Mouse (Mus musculus) embryonic facial prominence, embryonic 10.5 days (tissue): ENCODE measurements around the gene Fam131b. TPM values are rescaled to one million over a fixed set of nuclear protein-coding genes. Genes with fewer than 3 reads are reported as not detected.

Experiments
- DNase-seq: peaks from one replicate; pipeline ENCODE4 v3.0.0-alpha.2; 2017; ENCODE audit warnings: low spot score
- H3K27ac ChIP-seq: fragments of 300-500 bp; sonication (generic); replicated peaks from 2 replicates; pipeline ENCODE4 v1.5.1; 2016; ENCODE audit warnings: mild to moderate bottlenecking
- H3K27me3 ChIP-seq: fragments of 300-500 bp; sonication (generic); replicated peaks from 2 replicates; pipeline ENCODE4 v1.6.1; 2016; ENCODE audit warnings: low read depth, mild to moderate bottlenecking; ENCODE audit not compliant: poor library complexity, severe bottlenecking
- H3K36me3 ChIP-seq: fragments of 300-500 bp; sonication (generic); replicated peaks from 2 replicates; pipeline ENCODE4 v1.6.1; 2016; ENCODE audit warnings: mild to moderate bottlenecking, moderate library complexity
- H3K4me1 ChIP-seq: fragments of 300-500 bp; sonication (generic); 2 replicates; pipeline ENCODE4 v1.6.1; 2016
- H3K4me3 ChIP-seq: fragments of 300-500 bp; sonication (generic); 2 replicates; pipeline ENCODE4 v1.5.1; 2016; ENCODE audit warnings: mild to moderate bottlenecking, moderate library complexity
- H3K9me3 ChIP-seq: fragments of 300-500 bp; sonication (generic); 2 replicates; pipeline ENCODE4 v1.6.1; 2016; ENCODE audit warnings: mild to moderate bottlenecking
- WGBS: fragments of 180-500 bp; shearing (Covaris S2); methylation state at CpG from one replicate; pipeline ENCODE4 v1.1.7; 2016; 5-methylcytosine and 5-hydroxymethylcytosine counted together
- polyA plus RNA-seq: library from polyadenylated mRNA; unstranded; fragments of >200 nt; fragmentation: Nextera tagmentation; extraction: Ambion mirVana; gene quantifications from 2 replicates; pipeline ENCODE4 v1.2.1, GENCODE M21; 2016

Fam131b gene
- polyA plus RNA-seq, 1 experiment from 2014 or later = 0.90 TPM

DNA sequence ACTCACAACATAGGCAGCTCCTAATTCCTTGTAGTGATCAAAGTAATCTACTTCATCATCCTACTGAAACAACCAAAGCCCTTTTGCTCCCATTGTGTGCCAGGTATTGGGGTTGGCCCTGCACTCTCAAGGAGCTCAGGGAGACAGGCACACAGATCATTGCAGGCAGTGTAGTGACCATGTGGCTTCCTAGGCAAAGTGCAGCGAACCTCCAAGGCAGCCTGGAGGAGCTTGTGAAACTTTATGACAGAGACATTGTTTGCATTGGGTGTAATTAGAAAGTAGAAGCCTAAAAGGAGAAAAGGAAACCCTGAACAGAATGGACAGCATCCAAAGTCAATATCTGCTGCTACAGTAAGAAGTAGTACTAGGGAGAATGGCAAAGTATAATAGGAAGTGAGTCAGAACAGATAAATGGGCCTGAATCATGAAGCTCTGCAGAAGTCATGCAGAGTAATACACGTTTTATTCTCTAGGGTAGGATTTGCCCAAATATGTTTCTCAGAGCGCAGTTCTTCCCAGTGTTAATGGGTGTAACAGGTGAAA, 28.8 kb downstream of the Fam131b start:
- DNase-seq = no peak
- no peaks in the 10 kb centered on the region for H3K4me1 ChIP-seq
- H3K27ac ChIP-seq = no peak overlapping the region
- H3K27me3 ChIP-seq = no peaks in the 10 kb centered on the region
- peaks cover 71% of the 10 kb centered on the region for H3K36me3 ChIP-seq
- no peak overlapping the region for H3K4me3 ChIP-seq
- WGBS = 83% methylated on average over 3 of the region's 3 CpGs
- H3K9me3 ChIP-seq = no peaks in the 10 kb centered on the region

GRCm38 (mm10) chr6:42293327-42293726, 31.1 kb downstream of the Fam131b start:
- H3K36me3 ChIP-seq = peaks cover 58% of the 10 kb centered on the region
- no peak for DNase-seq
- 93% methylated on average over 6 of the region's 6 CpGs for WGBS

GRCm38 (mm10) chr6:42287562-42287961, 36.9 kb downstream of the Fam131b start:
- Histone ChIP-seq H3K4me3 (no peak overlapping the region), H3K4me1 (no peaks in the 10 kb centered on the region), H3K9me3 (no peaks in the 10 kb centered on the region), H3K27ac (no peak overlapping the region), H3K27me3 (no peaks in the 10 kb centered on the region), H3K36me3 (peaks cover 65% of the 10 kb centered on the region)
- no peak for DNase-seq

More at GRCm38 (mm10) chr6:42293327-42293726, 31.1 kb downstream of the Fam131b start:
- Histone ChIP-seq H3K9me3 (no peaks in the 10 kb centered on the region), H3K27ac (no peak overlapping the region), H3K4me3 (no peak overlapping the region), H3K4me1 (no peaks in the 10 kb centered on the region), H3K27me3 (no peaks in the 10 kb centered on the region)

DNA sequence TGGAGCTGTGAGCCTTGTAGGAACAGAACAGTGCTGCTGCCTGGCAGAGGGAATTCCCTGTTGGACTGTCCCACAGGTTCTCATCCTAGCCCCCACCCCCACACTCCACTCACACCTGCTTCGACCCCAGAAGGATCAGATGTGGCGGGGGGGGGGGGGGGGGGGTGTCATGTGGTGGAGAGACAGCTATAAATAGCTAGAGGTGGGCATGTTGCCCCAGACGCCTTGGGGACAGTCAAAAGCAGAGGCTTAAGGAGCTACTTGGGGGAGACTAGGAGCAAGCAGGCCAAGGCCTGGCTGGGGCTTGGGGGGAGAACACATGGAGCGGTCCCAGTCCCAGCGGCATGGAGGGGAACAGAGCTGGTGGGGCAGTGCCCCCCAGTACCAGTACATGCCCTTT, 38.0 kb downstream of the Fam131b start, which contains the start of gene Clcn1:
TSS of gene Clcn1 (plus strand) at position 238 of the 400 bp plus-strand sequence.
- no peaks in the 10 kb centered on the region for H3K9me3 ChIP-seq
- no peaks in the 10 kb centered on the region for H3K4me1 ChIP-seq
- H3K27me3 ChIP-seq = no peaks in the 10 kb centered on the region
- 81% methylated on average over 4 of the region's 5 CpGs for WGBS
- DNase-seq = no peak
- peaks cover 67% of the 10 kb centered on the region for H3K36me3 ChIP-seq
- H3K27ac ChIP-seq = no peak within 1 kb of the TSS
- no peak within 1 kb of the TSS for H3K4me3 ChIP-seq

DNA sequence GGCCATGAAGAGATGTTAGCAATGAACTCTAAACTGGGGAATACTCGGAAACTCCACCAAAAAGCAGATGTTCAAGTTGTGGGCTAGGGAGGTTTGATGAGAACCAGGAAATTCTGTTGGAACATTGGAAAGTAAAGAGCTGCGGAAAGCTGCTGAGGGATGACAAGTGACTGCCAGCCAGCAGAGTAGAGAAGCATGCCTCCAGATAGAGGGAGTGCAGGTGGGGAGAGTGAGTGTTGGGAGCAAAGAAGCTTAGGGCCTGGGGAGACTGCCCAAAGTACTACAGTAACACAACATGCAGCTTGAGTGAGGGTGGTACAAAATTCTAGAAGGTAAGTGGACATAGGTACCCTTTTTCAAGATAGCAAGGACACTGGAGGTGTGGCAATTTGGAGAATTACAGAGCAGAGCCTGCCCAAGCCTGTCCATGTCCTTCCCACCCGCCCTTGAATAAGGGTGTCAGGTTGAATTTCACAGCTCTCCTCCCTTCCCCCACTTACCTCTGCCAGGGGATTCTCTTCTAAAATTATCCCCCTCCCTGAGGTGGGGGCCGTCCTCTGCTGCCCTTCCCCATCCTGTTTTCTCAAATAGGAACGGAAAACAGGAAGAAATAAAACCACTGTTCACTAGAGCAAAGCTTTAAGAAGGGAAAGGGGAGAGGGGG, 41.4 kb downstream of the Fam131b start:
- WGBS = 79% methylated on average over 5 of the region's 5 CpGs
- no peak overlapping the region for H3K27ac ChIP-seq
- peaks cover 86% of the 10 kb centered on the region for H3K36me3 ChIP-seq

DNA sequence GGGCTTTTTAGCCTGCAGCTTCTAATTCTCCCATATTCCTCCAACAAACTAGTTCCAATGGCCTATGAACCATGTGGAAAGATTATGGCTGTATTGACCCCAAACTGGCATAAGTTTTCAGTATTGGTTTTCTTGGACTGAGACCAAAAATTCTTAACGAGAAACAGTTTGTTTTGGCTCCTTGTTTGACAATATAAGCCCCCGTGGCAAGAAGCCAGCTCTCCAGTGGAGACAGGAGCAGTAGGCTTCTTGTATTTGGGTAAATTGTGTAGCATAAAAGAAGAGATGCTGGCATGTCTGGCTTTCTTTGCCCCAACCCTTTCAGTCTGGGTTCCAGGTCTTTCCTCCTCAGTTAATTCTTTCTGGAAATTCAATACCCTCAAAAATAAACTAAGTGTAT, 48.3 kb downstream of the Fam131b start:
- no peak for DNase-seq
- Histone ChIP-seq H3K4me3 (no peak overlapping the region), H3K9me3 (no peaks in the 10 kb centered on the region), H3K36me3 (peaks cover 100% of the 10 kb centered on the region), H3K27me3 (no peaks in the 10 kb centered on the region), H3K27ac (no peak overlapping the region), H3K4me1 (no peaks in the 10 kb centered on the region)
- WGBS = 77% methylated on average over 2 of the region's 2 CpGs

More for the DNA sequence above, 41.4 kb downstream of the Fam131b start:
- Histone ChIP-seq H3K4me1 (no peaks in the 10 kb centered on the region), H3K4me3 (no peak overlapping the region), H3K9me3 (no peaks in the 10 kb centered on the region), H3K27me3 (no peaks in the 10 kb centered on the region)
- DNase-seq = no peak

DNA sequence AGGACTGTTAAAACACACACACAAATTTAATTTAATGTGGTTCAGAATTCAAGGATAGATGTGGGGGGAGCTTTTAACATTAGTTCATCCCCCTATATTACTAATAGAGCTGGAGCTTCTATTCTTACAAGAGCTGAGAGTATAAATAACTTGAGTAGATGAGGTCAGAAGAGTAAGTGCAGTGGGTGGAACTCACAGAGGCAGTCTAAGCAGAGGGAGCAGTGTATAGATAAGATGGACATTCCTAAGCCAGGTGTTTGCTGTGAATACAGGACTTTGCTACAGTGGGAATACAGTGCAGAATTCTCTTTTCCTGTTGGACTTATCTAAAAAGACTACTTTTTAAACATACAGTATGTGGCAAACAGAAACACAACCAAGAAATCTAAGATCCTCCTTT, 53.6 kb downstream of the Fam131b start:
- no peaks in the 10 kb centered on the region for H3K27me3 ChIP-seq
- H3K4me1 ChIP-seq = peaks cover 9% of the 10 kb centered on the region
- H3K4me3 ChIP-seq = no peak overlapping the region
- no peak overlapping the region for H3K27ac ChIP-seq
- peaks cover 90% of the 10 kb centered on the region for H3K36me3 ChIP-seq
- DNase-seq = no peak
- no peaks in the 10 kb centered on the region for H3K9me3 ChIP-seq

DNA sequence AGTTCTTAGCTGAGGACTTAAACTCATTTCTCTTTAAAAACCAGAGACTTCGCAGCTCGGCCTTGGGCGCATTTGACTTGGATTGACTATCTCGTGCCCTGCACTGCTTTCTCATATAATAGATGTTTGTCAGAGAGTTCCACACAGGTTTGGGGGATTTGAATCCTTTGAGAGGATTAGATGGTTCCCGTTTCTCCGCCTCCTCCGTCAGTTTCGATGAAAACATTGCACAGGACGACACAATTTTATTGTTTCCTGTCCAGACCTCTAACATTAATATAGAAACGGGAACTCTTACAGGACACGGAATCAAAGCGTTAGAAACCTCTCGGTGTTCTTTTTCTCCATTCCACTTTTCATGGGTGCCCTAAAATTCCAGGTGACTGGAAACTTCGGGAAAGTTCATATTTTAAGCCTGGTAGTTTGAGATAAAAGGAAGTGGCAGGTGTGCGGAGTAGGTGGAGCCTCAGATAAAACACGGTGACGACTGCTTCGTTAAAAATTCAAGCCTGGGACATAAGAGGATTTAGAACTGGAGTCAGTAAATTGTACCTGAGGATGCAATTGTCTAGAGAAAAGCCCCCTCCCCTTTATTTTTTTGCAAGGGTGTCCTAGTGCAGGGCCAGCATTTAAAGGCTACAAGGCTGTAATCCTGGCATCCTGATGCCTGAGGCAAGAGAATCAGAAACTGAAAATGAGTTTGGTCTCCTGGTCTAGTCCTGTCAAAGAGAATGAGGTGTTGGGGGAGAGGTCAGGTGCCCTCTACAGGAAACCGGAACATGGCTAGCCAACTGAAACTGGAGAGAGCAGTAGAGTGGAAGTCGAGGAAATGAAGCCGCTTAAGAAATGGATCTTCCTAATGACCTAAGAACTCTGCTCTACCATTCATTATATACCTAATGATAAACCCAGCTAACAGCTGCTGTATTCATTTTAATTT, 58.8 kb downstream of the Fam131b start:
- H3K9me3 ChIP-seq = no peaks in the 10 kb centered on the region
- H3K27me3 ChIP-seq = peaks cover 15% of the 10 kb centered on the region
- H3K36me3 ChIP-seq = peaks cover 38% of the 10 kb centered on the region
- H3K27ac ChIP-seq = peak overlapping the region; percentile 98
- H3K4me3 ChIP-seq = peak overlapping the region; percentile 84
- peaks cover 17% of the 10 kb centered on the region for H3K4me1 ChIP-seq
- WGBS = under 1% methylated on average over 21 of the region's 21 CpGs
- DNase-seq = peak; percentile 35

Other genes with a start within 250 kb of the Fam131b start
- gene Tas2r139, start 183.7 kb downstream of the Fam131b start, polyA plus RNA-seq = not detected in 2 replicates
- not detected in 2 replicates for gene Tas2r144, start 109.3 kb downstream of the Fam131b start, polyA plus RNA-seq
- gene Gstk1, start 78.7 kb downstream of the Fam131b start, polyA plus RNA-seq = 18.1 and 18.7 TPM in 2 replicates
- 0.60 and 0.90 TPM in 2 replicates for gene Tmem139, start 62.7 kb downstream of the Fam131b start, polyA plus RNA-seq
- gene Casp2, start 59.7 kb downstream of the Fam131b start, polyA plus RNA-seq = 79.5 and 85.3 TPM in 2 replicates
- 0.80 and 1.1 TPM in 2 replicates for gene Clcn1, start 38.0 kb downstream of the Fam131b start, polyA plus RNA-seq
- gene Zyx, start 25.0 kb upstream of the Fam131b start, polyA plus RNA-seq = 93.8 and 96.9 TPM in 2 replicates
- 3.9 and 5.1 TPM in 2 replicates for gene Epha1, start 48.6 kb upstream of the Fam131b start, polyA plus RNA-seq
- gene Tas2r143, start 75.6 kb upstream of the Fam131b start, polyA plus RNA-seq = not detected in 2 replicates
- not detected in 2 replicates for gene Tas2r135, start 80.8 kb upstream of the Fam131b start, polyA plus RNA-seq
- not detected in 2 replicates for gene Tas2r126, start 109.9 kb upstream of the Fam131b start, polyA plus RNA-seq
- not detected in 2 replicates for gene Olfr458, start 140.6 kb upstream of the Fam131b start, polyA plus RNA-seq
- not detected in 2 replicates for gene Olfr457, start 151.7 kb upstream of the Fam131b start, polyA plus RNA-seq
- gene Olfr456, start 162.6 kb upstream of the Fam131b start, polyA plus RNA-seq = not detected in 2 replicates
- gene Olfr455, start 222.9 kb upstream of the Fam131b start, polyA plus RNA-seq = not detected in 2 replicates